Mouse (Mus musculus): Measurements from ENCODE around the gene P2rx6. TPM values are rescaled to one million over a fixed set of nuclear protein-coding genes. Genes with fewer than 3 reads are reported as not detected.

The P2rx6 gene
- polyA plus RNA-seq, 1 experiment from 2014 or later: 0.07 TPM

- Histone ChIP-seq H3K9me3 (ENCODE audit: control insufficient read depth, low read length) (no peaks in the 10 kb centered on the region), H3K4me2 (no peak overlapping the region), H3K4me1 (replicated peaks; ENCODE audit: control insufficient read depth, insufficient read depth, low read length) (peaks cover 56% of the 10 kb centered on the region), H3K27ac (ENCODE audit: low read depth, low read length) (no peak overlapping the region), H3K4me3 (ENCODE audit: low read depth, low read length) (no peak overlapping the region), H3K9ac (ENCODE audit: low read depth, low read length) (no peak overlapping the region), H3K36me3 (ENCODE audit: control insufficient read depth, insufficient read depth, low read length) (no peaks in the 10 kb centered on the region), H3K27me3 (replicated peaks; ENCODE audit: control insufficient read depth, insufficient read depth, low read length) (no peaks in the 10 kb centered on the region)
- ATAC-seq (replicated peaks; ENCODE audit: low FRiP score) (no peak), DNase-seq (ENCODE audit: low spot score) (no peak)
- 62% methylated on average over 4 of the region's 4 CpGs for WGBS
Observed at GRCm38 (mm10) chr16:17556907-17557306, 4.8 kb upstream of the P2rx6 start.

GRCm38 (mm10) chr16:17557947-17558480 lies 3.7 kb upstream of the P2rx6 start:
- under 1% methylated on average over 5 of the region's 5 CpGs for WGBS
- Histone ChIP-seq H3K4me1 (replicated peaks; ENCODE audit: control insufficient read depth, insufficient read depth, low read length) (peaks cover 56% of the 10 kb centered on the region), H3K9me3 (ENCODE audit: control insufficient read depth, low read length) (no peaks in the 10 kb centered on the region), H3K9ac (ENCODE audit: low read depth, low read length) (no peak overlapping the region), H3K36me3 (ENCODE audit: control insufficient read depth, insufficient read depth, low read length) (no peaks in the 10 kb centered on the region), H3K27me3 (replicated peaks; ENCODE audit: control insufficient read depth, insufficient read depth, low read length) (no peaks in the 10 kb centered on the region), H3K4me3 (ENCODE audit: low read depth, low read length) (no peak overlapping the region), H3K27ac (ENCODE audit: low read depth, low read length) (no peak overlapping the region), H3K4me2 (peak overlapping the region; percentile 60)
- ATAC-seq (replicated peaks; ENCODE audit: low FRiP score) (no peak), DNase-seq (ENCODE audit: low spot score) (peak; percentile 66)

DNA sequence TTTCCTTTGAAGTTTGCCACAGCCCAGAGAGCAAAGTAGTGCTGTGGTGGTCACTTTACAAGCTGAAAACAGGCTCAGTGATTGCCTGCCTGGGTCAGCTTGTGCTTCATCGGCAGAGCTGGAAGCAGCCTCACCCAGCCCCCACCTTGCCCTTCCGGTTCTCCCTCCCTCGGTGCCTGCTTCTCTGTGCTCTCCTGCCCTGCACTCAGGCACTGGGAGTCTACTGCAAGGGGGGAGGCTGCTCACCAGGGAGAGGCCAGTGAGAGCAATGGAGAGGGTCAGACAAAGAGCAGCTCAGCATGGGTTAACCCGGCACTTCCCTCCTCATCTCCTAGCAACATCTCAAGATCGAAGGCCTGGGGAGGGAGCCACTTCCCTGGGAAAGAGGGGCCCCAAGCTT lies 2.9 kb upstream of the P2rx6 start:
- peaks cover 48% of the 10 kb centered on the region for H3K4me1 ChIP-seq (replicated peaks; ENCODE audit: control insufficient read depth, insufficient read depth, low read length)
- DNase-seq (ENCODE audit: low spot score): peak; percentile 37
- ATAC-seq (replicated peaks; ENCODE audit: low FRiP score): no peak
- no peaks in the 10 kb centered on the region for H3K36me3 ChIP-seq (ENCODE audit: control insufficient read depth, insufficient read depth, low read length)
- no peaks in the 10 kb centered on the region for H3K9me3 ChIP-seq (ENCODE audit: control insufficient read depth, low read length)
- H3K27me3 ChIP-seq (replicated peaks; ENCODE audit: control insufficient read depth, insufficient read depth, low read length): no peaks in the 10 kb centered on the region
- H3K9ac ChIP-seq (ENCODE audit: low read depth, low read length): peak overlapping the region; percentile 31
- H3K27ac ChIP-seq (ENCODE audit: low read depth, low read length): no peak overlapping the region
- peak overlapping the region; percentile 60 for H3K4me2 ChIP-seq
- 3% methylated on average over 5 of the region's 5 CpGs for WGBS
- H3K4me3 ChIP-seq (ENCODE audit: low read depth, low read length): no peak overlapping the region

GRCm38 (mm10) chr16:17559396-17560027 lies 2.2 kb upstream of the P2rx6 start:
- H3K4me2 ChIP-seq: peak overlapping the region; percentile 60
- no peaks in the 10 kb centered on the region for H3K9me3 ChIP-seq (ENCODE audit: control insufficient read depth, low read length)
- peaks cover 42% of the 10 kb centered on the region for H3K4me1 ChIP-seq (replicated peaks; ENCODE audit: control insufficient read depth, insufficient read depth, low read length)
- ATAC-seq (replicated peaks; ENCODE audit: low FRiP score): no peak
- H3K4me3 ChIP-seq (ENCODE audit: low read depth, low read length): no peak overlapping the region
- 67% methylated on average over 9 of the region's 9 CpGs for WGBS
- no peak overlapping the region; the same call in 1 of the 2 replicates for H3K9ac ChIP-seq (ENCODE audit: low read depth, low read length)
- no peak overlapping the region for H3K27ac ChIP-seq (ENCODE audit: low read depth, low read length)
- no peak for DNase-seq (ENCODE audit: low spot score)
- no peaks in the 10 kb centered on the region for H3K27me3 ChIP-seq (replicated peaks; ENCODE audit: control insufficient read depth, insufficient read depth, low read length)
- no peaks in the 10 kb centered on the region for H3K36me3 ChIP-seq (ENCODE audit: control insufficient read depth, insufficient read depth, low read length)

GRCm38 (mm10) chr16:17561128-17561750 lies 446 bp upstream of the P2rx6 start, which contains the start of gene Lrrc74b:
Lrrc74b (minus strand) TSS chr16:17561247.
- WGBS: 5% methylated on average over 22 of the region's 22 CpGs
- Histone ChIP-seq H3K36me3 (ENCODE audit: control insufficient read depth, insufficient read depth, low read length) (no peaks in the 10 kb centered on the region), H3K27ac (ENCODE audit: low read depth, low read length) (no peak within 1 kb of the TSS), H3K27me3 (replicated peaks; ENCODE audit: control insufficient read depth, insufficient read depth, low read length) (no peaks in the 10 kb centered on the region), H3K4me3 (ENCODE audit: low read depth, low read length) (peak within 1 kb of the TSS; percentile 23), H3K4me2 (peak within 1 kb of the TSS; percentile 62), H3K9me3 (ENCODE audit: control insufficient read depth, low read length) (no peaks in the 10 kb centered on the region), H3K4me1 (replicated peaks; ENCODE audit: control insufficient read depth, insufficient read depth, low read length) (peaks cover 30% of the 10 kb centered on the region), H3K9ac (ENCODE audit: low read depth, low read length) (peak within 1 kb of the TSS; percentile 37; the same call in 1 of the 2 replicates)
- ATAC-seq (replicated peaks; ENCODE audit: low FRiP score) (0 out of 2 replicates have a peak, but pooled peaks have one; percentile 34), DNase-seq (ENCODE audit: low spot score) (peak; percentile 59)

- ATAC-seq (replicated peaks; ENCODE audit: low FRiP score) (no peak), DNase-seq (ENCODE audit: low spot score) (no peak)
- Histone ChIP-seq H3K4me2 (no peak overlapping the region), H3K9ac (ENCODE audit: low read depth, low read length) (no peak overlapping the region), H3K27ac (ENCODE audit: low read depth, low read length) (no peak overlapping the region), H3K4me3 (ENCODE audit: low read depth, low read length) (no peak overlapping the region), H3K36me3 (ENCODE audit: control insufficient read depth, insufficient read depth, low read length) (no peaks in the 10 kb centered on the region), H3K9me3 (ENCODE audit: control insufficient read depth, low read length) (no peaks in the 10 kb centered on the region), H3K4me1 (replicated peaks; ENCODE audit: control insufficient read depth, insufficient read depth, low read length) (peaks cover 24% of the 10 kb centered on the region), H3K27me3 (replicated peaks; ENCODE audit: control insufficient read depth, insufficient read depth, low read length) (peaks cover 2% of the 10 kb centered on the region; the same call in 1 of the 2 replicates)
- WGBS: 35% methylated on average over 1 of the region's 1 CpGs
Observed at GRCm38 (mm10) chr16:17563580-17563979, 1.9 kb downstream of the P2rx6 start.

DNA sequence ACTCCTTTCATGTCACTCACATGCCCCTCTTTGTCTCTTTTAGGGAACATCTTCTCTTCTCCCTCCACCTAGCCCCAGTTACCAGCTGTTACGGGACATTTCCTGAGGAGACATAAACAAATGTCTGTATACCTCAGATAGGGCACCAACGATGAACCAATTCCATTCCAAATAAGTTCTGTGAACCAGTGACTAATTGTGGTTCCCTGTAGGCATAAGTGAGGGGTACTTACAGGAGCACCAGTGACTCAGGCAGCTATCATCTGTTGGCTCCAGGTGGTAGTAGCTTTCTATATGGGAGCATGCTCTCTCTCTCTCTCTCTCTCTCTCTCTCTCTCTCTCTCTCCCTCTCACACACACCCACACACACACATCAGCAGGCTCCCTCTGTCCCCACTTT lies 2.5 kb downstream of the P2rx6 start:
- no peak for ATAC-seq (replicated peaks; ENCODE audit: low FRiP score)
- DNase-seq (ENCODE audit: low spot score): no peak
- Histone ChIP-seq H3K27ac (ENCODE audit: low read depth, low read length) (no peak overlapping the region), H3K4me1 (replicated peaks; ENCODE audit: control insufficient read depth, insufficient read depth, low read length) (peaks cover 18% of the 10 kb centered on the region), H3K36me3 (ENCODE audit: control insufficient read depth, insufficient read depth, low read length) (no peaks in the 10 kb centered on the region), H3K4me2 (no peak overlapping the region), H3K4me3 (ENCODE audit: low read depth, low read length) (no peak overlapping the region), H3K9me3 (ENCODE audit: control insufficient read depth, low read length) (no peaks in the 10 kb centered on the region), H3K9ac (ENCODE audit: low read depth, low read length) (no peak overlapping the region), H3K27me3 (replicated peaks; ENCODE audit: control insufficient read depth, insufficient read depth, low read length) (peaks cover 2% of the 10 kb centered on the region; the same call in 1 of the 2 replicates)
- 41% methylated on average over 2 of the region's 2 CpGs for WGBS

DNA sequence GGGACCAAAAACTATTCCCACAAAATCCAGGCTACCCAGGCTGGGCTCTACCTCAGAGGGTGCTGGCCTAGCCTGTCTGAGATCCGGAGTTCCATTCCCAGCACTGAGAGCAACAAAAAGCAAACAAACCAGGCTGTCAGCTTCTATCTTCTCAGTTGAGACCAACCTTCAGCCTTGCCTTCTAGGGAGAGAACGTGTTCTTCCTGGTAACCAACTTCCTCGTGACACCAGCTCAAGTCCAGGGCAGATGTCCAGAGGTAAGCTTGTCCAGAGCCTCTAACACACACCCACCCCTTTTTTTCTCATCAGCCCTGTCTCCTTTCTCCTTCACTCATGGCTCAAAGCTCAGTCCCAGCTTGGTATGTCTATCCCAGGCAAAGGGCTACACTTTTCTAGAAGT lies 3.1 kb downstream of the P2rx6 start:
- Histone ChIP-seq H3K9me3 (ENCODE audit: control insufficient read depth, low read length) (no peaks in the 10 kb centered on the region), H3K4me2 (no peak overlapping the region), H3K27ac (ENCODE audit: low read depth, low read length) (no peak overlapping the region), H3K4me3 (ENCODE audit: low read depth, low read length) (no peak overlapping the region), H3K36me3 (ENCODE audit: control insufficient read depth, insufficient read depth, low read length) (no peaks in the 10 kb centered on the region), H3K27me3 (replicated peaks; ENCODE audit: control insufficient read depth, insufficient read depth, low read length) (peaks cover 2% of the 10 kb centered on the region; the same call in 1 of the 2 replicates), H3K4me1 (replicated peaks; ENCODE audit: control insufficient read depth, insufficient read depth, low read length) (peaks cover 14% of the 10 kb centered on the region), H3K9ac (ENCODE audit: low read depth, low read length) (no peak overlapping the region)
- ATAC-seq (replicated peaks; ENCODE audit: low FRiP score): no peak
- DNase-seq (ENCODE audit: low spot score): no peak
- whole genome bisulfite sequencing: 51% methylated on average over 3 of the region's 3 CpGs
